Mouse (Mus musculus) heart, embryonic 13.5 days (tissue): ENCODE results near the gene Spaca7. TPM values are rescaled to one million over a fixed set of nuclear protein-coding genes. Genes with fewer than 3 reads are reported as not detected.
"Not testable (repeated sequence)": the region's sequence is repeated elsewhere in the genome, so short reads cannot be mapped to it uniquely, and the experiment has no call there.

Source experiments
- ATAC-seq: fragments of 200-750 bp; cut with Nextera tagmentation; 2 replicates; pipeline ENCODE4 v1.8.0; 2017; ENCODE audit warnings: moderate TSS enrichment; ENCODE audit not compliant: insufficient number of reproducible peaks, low FRiP score, low TSS enrichment; ENCODE audit errors: extremely low read depth
- H3K27ac ChIP-seq: fragments of 300-500 bp; sonication (generic); replicated peaks from 2 replicates; pipeline ENCODE4 v1.5.1; 2015; ENCODE audit warnings: moderate library complexity, mild to moderate bottlenecking, inconsistent platforms
- H3K27me3 ChIP-seq: fragments of 300-500 bp; sonication (generic); replicated peaks from 2 replicates; pipeline ENCODE4 v1.6.1; 2015; ENCODE audit warnings: mild to moderate bottlenecking, inconsistent platforms
- H3K36me3 ChIP-seq: fragments of 300-500 bp; sonication (generic); 2 replicates; pipeline ENCODE4 v1.6.1; 2015; ENCODE audit warnings: mild to moderate bottlenecking, inconsistent platforms
- H3K4me1 ChIP-seq: fragments of 300-500 bp; sonication (generic); 2 replicates; pipeline ENCODE4 v1.6.1; 2015; ENCODE audit warnings: inconsistent platforms
- H3K4me2 ChIP-seq: fragments of 300-500 bp; sonication (generic); 2 replicates; pipeline ENCODE4 v1.6.1; 2015; ENCODE audit warnings: inconsistent platforms, mild to moderate bottlenecking, moderate library complexity
- H3K4me3 ChIP-seq: fragments of 300-500 bp; sonication (generic); 2 replicates; pipeline ENCODE4 v1.5.1; 2015; ENCODE audit warnings: moderate library complexity, mild to moderate bottlenecking, inconsistent platforms
- H3K9ac ChIP-seq: fragments of 300-500 bp; sonication (generic); 2 replicates; pipeline ENCODE4 v1.6.1; 2015; ENCODE audit warnings: inconsistent platforms, mild to moderate bottlenecking, moderate library complexity
- H3K9me3 ChIP-seq: fragments of 300-500 bp; sonication (generic); 2 replicates; pipeline ENCODE4 v1.6.1; 2016; ENCODE audit warnings: inconsistent platforms
- WGBS: fragments of 180-500 bp; shearing (Covaris S2); methylation state at CpG from one replicate; pipeline ENCODE4 v1.1.7; 2015; ENCODE audit warnings: mixed read lengths; 5-methylcytosine and 5-hydroxymethylcytosine counted together
- polyA plus RNA-seq: library from polyadenylated mRNA; unstranded; fragments of >200 nt; fragmentation: Nextera tagmentation; extraction: Ambion mirVana; gene quantifications from 2 replicates; pipeline ENCODE4 v1.2.1, GENCODE M21; 2015

Gene Spaca7
- polyA plus RNA-seq, 1 experiment from 2014 or later: not detected

- Histone ChIP-seq H3K4me3 (no peak overlapping the region), H3K9me3 (no peaks in the 10 kb centered on the region), H3K9ac (no peak overlapping the region), H3K4me1 (peaks cover 6% of the 10 kb centered on the region; the same call in 1 of the 2 replicates), H3K36me3 (peaks cover 31% of the 10 kb centered on the region), H3K27me3 (no peaks in the 10 kb centered on the region; the same call in 1 of the 2 replicates), H3K4me2 (no peak overlapping the region), H3K27ac (no peak overlapping the region)
- ATAC-seq: no peak
- 76% methylated on average over 7 of the region's 7 CpGs for WGBS
Observed at GRCm38 (mm10) chr8:12613201-12613600, 40.4 kb downstream of the Spaca7 start.

- not testable (repeated sequence) for H3K4me1 ChIP-seq, H3K9ac ChIP-seq, H3K4me3 ChIP-seq, H3K4me2 ChIP-seq, H3K27ac ChIP-seq, ATAC-seq, H3K27me3 ChIP-seq, H3K9me3 ChIP-seq
- 68% methylated on average over 3 of the region's 3 CpGs for WGBS
- peaks cover 66% of the 10 kb centered on the region for H3K36me3 ChIP-seq
Observed at GRCm38 (mm10) chr8:12617369-12617768, 44.5 kb downstream of the Spaca7 start.

- H3K9ac ChIP-seq: no peak overlapping the region
- no peak for ATAC-seq
Observed at GRCm38 (mm10) chr8:12621550-12622222, 48.9 kb downstream of the Spaca7 start.

GRCm38 (mm10) chr8:12625890-12626289 is 53.1 kb downstream of the Spaca7 start:
- Histone ChIP-seq H3K4me2 (no peak overlapping the region), H3K9ac (no peak overlapping the region), H3K27me3 (no peaks in the 10 kb centered on the region), H3K4me3 (no peak overlapping the region), H3K27ac (no peak overlapping the region), H3K36me3 (peaks cover 84% of the 10 kb centered on the region), H3K9me3 (no peaks in the 10 kb centered on the region), H3K4me1 (no peaks in the 10 kb centered on the region)
- ATAC-seq: no peak
- WGBS: 87% methylated on average over 5 of the region's 5 CpGs

More at GRCm38 (mm10) chr8:12621550-12622222, 48.9 kb downstream of the Spaca7 start:
- Histone ChIP-seq H3K36me3 (peaks cover 76% of the 10 kb centered on the region), H3K27me3 (no peaks in the 10 kb centered on the region), H3K4me3 (no peak overlapping the region), H3K27ac (no peak overlapping the region), H3K4me2 (no peak overlapping the region), H3K4me1 (no peaks in the 10 kb centered on the region), H3K9me3 (no peaks in the 10 kb centered on the region)
- WGBS: 88% methylated on average over 18 of the region's 18 CpGs

GRCm38 (mm10) chr8:12629079-12629478 is 56.2 kb downstream of the Spaca7 start:
- Histone ChIP-seq H3K36me3 (peaks cover 78% of the 10 kb centered on the region), H3K4me3 (no peak overlapping the region), H3K9me3 (no peaks in the 10 kb centered on the region), H3K4me1 (no peaks in the 10 kb centered on the region), H3K27me3 (no peaks in the 10 kb centered on the region), H3K9ac (no peak overlapping the region), H3K27ac (no peak overlapping the region), H3K4me2 (no peak overlapping the region)
- ATAC-seq: no peak
- WGBS: 40% methylated on average over 3 of the region's 3 CpGs

- 78% methylated on average over 2 of the region's 2 CpGs for WGBS
- no peak for ATAC-seq
- H3K4me2 ChIP-seq: no peak overlapping the region
- no peaks in the 10 kb centered on the region for H3K4me1 ChIP-seq
- no peaks in the 10 kb centered on the region for H3K9me3 ChIP-seq
- no peak overlapping the region for H3K27ac ChIP-seq
- no peak overlapping the region for H3K4me3 ChIP-seq
- H3K9ac ChIP-seq: no peak overlapping the region
- H3K27me3 ChIP-seq: no peaks in the 10 kb centered on the region
- peaks cover 91% of the 10 kb centered on the region for H3K36me3 ChIP-seq
Observed at GRCm38 (mm10) chr8:12635366-12635765, 62.5 kb downstream of the Spaca7 start.

- H3K27me3 ChIP-seq: no peaks in the 10 kb centered on the region
- WGBS: 83% methylated on average over 11 of the region's 11 CpGs
- H3K9ac ChIP-seq: no peak overlapping the region
- ATAC-seq: no peak
- H3K4me1 ChIP-seq: no peaks in the 10 kb centered on the region
- no peak overlapping the region for H3K27ac ChIP-seq
- H3K4me3 ChIP-seq: no peak overlapping the region
- no peaks in the 10 kb centered on the region for H3K9me3 ChIP-seq
- no peak overlapping the region for H3K4me2 ChIP-seq
- H3K36me3 ChIP-seq: peaks cover 87% of the 10 kb centered on the region
Observed at GRCm38 (mm10) chr8:12638446-12638845, 65.6 kb downstream of the Spaca7 start.

- Histone ChIP-seq H3K36me3 (peaks cover 77% of the 10 kb centered on the region), H3K27ac (no peak overlapping the region), H3K4me2 (no peak overlapping the region), H3K27me3 (no peaks in the 10 kb centered on the region), H3K4me3 (no peak overlapping the region), H3K4me1 (0 out of 2 replicates have a peak, but pooled peaks cover 3% of the 10 kb centered on the region), H3K9me3 (no peaks in the 10 kb centered on the region), H3K9ac (no peak overlapping the region)
- ATAC-seq: no peak
- WGBS: 90% methylated on average over 6 of the region's 6 CpGs
Observed at GRCm38 (mm10) chr8:12641527-12641926, 68.7 kb downstream of the Spaca7 start.

- ATAC-seq: no peak
- Histone ChIP-seq H3K4me1 (0 out of 2 replicates have a peak, but pooled peaks cover 3% of the 10 kb centered on the region), H3K36me3 (peaks cover 76% of the 10 kb centered on the region), H3K9ac (no peak overlapping the region), H3K9me3 (no peaks in the 10 kb centered on the region), H3K4me2 (no peak overlapping the region), H3K27ac (no peak overlapping the region), H3K4me3 (no peak overlapping the region), H3K27me3 (no peaks in the 10 kb centered on the region)
- WGBS: 69% methylated on average over 8 of the region's 8 CpGs
Observed at GRCm38 (mm10) chr8:12644341-12644740, 71.5 kb downstream of the Spaca7 start.

- 53% methylated on average over 7 of the region's 7 CpGs for WGBS
Observed at GRCm38 (mm10) chr8:12644894-12645293, 72.1 kb downstream of the Spaca7 start.

GRCm38 (mm10) chr8:12646536-12646935 is 73.7 kb downstream of the Spaca7 start:
- no peak for ATAC-seq
- Histone ChIP-seq H3K9ac (no peak overlapping the region), H3K4me3 (no peak overlapping the region), H3K9me3 (no peaks in the 10 kb centered on the region), H3K4me2 (no peak overlapping the region), H3K27me3 (no peaks in the 10 kb centered on the region), H3K27ac (no peak overlapping the region), H3K4me1 (0 out of 2 replicates have a peak, but pooled peaks cover 7% of the 10 kb centered on the region), H3K36me3 (peaks cover 76% of the 10 kb centered on the region)
- WGBS: 77% methylated on average over 4 of the region's 4 CpGs

More at GRCm38 (mm10) chr8:12644894-12645293, 72.1 kb downstream of the Spaca7 start:
- H3K27me3 ChIP-seq: no peaks in the 10 kb centered on the region
- 0 out of 2 replicates have a peak, but pooled peaks cover 3% of the 10 kb centered on the region for H3K4me1 ChIP-seq
- H3K9me3 ChIP-seq: no peaks in the 10 kb centered on the region
- no peak overlapping the region for H3K4me2 ChIP-seq
- no peak overlapping the region for H3K4me3 ChIP-seq
- H3K9ac ChIP-seq: no peak overlapping the region
- no peak for ATAC-seq
- no peak overlapping the region for H3K27ac ChIP-seq
- H3K36me3 ChIP-seq: peaks cover 76% of the 10 kb centered on the region

GRCm38 (mm10) chr8:12648951-12649350 is 76.1 kb downstream of the Spaca7 start:
- no peak for ATAC-seq
- Histone ChIP-seq H3K9me3 (no peaks in the 10 kb centered on the region), H3K27ac (no peak overlapping the region), H3K4me1 (0 out of 2 replicates have a peak, but pooled peaks cover 7% of the 10 kb centered on the region), H3K36me3 (peaks cover 86% of the 10 kb centered on the region), H3K4me3 (no peak overlapping the region), H3K4me2 (no peak overlapping the region), H3K27me3 (no peaks in the 10 kb centered on the region), H3K9ac (no peak overlapping the region)
- 90% methylated on average over 4 of the region's 4 CpGs for WGBS
